Mouse (Mus musculus) retina, embryonic 14.5 days (tissue): ENCODE measurements around the gene Man2b1.
"Not testable (repeated sequence)": the region's sequence is repeated elsewhere in the genome, so short reads cannot be mapped to it uniquely, and the experiment has no call there.

Experiments used
- DNase-seq: peaks from one replicate; pipeline ENCODE4 v3.0.0-alpha.2; 2015; ENCODE audit warnings: low spot score

Man2b1 gene

GRCm38 (mm10) chr8:85122995-85123394 lies 39.9 kb downstream of the Man2b1 start, which contains the start of gene Zfp791:
TSS of gene Zfp791 (minus strand) at chr8:85123095.
- no peak for DNase-seq

- DNase-seq = no peak
Measured at GRCm38 (mm10) chr8:85123691-85124090, 40.6 kb downstream of the Man2b1 start.

GRCm38 (mm10) chr8:85132335-85132734 lies 49.3 kb downstream of the Man2b1 start:
- DNase-seq = no peak

GRCm38 (mm10) chr8:85135690-85136089 lies 52.6 kb downstream of the Man2b1 start:
- DNase-seq = not testable (repeated sequence)

- DNase-seq = no peak
Measured at GRCm38 (mm10) chr8:85142516-85142915, 59.4 kb downstream of the Man2b1 start.
